Mouse (Mus musculus): ENCODE results near the gene Klf15.

Klf15 gene

DNA sequence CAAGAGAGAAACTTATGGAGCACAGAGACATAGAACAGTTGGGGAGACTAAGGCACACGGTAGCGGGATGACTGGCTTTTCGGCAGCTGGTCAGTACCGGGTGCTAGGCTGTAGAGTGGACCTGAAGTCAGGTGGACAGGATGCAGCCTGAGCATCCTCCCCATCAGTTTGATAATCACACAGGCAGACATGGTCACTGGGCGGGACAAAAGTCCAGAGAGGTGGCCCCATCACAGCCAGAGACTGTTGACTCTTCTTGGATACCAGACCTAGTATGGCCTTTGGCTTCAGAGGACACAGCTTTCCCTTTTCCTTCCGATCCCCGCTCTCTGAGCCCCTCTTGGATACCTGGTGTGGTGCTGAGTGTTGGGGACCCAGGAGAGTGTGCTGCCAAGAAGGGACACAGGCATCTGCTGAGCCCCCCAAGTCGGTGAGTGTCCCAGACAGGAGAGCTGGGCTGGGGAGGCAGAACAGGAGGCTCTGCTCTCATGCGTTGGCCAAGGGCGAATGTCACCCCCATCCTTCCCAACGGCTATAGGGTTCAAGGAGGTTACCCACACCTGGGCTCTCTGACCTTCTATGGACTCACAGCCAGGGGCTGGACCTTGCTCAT is 2.8 kb downstream of the Klf15 start:
- DNase-seq (ENCODE audit: low spot score), result no peak

DNA sequence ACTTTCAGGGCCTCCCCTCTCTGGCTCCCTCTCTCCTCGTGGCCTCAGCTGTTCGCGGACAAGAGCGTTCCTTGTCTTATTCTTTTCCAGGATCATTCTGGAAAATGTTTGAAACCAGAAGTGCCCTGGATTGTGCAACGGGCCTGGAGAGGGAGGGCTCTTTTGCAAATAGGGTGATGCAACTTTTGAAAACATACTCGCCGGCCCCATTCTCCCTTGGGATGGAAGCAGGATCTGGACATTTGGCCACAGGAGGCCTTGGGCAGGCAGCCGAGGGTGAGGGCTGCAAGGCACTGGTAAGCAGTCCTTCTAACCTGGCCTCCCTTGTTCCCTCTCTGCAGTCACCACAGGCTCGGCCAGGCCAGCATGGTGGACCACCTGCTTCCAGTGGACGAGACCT is 3.7 kb downstream of the Klf15 start:
- DNase-seq (ENCODE audit: low spot score), result peak; percentile 85

DNA sequence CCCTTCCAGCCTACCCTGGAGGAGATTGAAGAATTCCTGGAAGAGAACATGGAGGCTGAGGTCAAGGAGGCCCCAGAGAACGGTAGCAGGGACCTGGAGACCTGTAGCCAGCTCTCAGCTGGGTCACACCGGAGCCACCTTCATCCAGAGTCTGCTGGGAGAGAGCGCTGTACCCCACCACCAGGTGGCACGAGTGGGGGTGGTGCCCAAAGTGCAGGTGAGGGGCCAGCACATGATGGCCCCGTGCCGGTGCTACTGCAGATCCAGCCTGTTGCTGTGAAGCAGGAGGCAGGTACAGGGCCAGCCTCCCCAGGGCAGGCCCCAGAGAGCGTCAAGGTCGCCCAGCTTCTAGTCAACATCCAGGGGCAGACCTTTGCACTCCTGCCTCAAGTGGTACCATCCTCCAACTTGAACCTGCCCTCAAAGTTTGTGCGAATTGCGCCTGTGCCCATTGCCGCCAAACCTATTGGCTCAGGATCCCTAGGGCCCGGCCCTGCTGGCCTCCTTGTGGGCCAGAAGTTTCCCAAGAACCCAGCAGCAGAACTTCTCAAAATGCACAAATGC is 4.6 kb downstream of the Klf15 start:
- DNase-seq (ENCODE audit: low spot score), result no peak

DNA sequence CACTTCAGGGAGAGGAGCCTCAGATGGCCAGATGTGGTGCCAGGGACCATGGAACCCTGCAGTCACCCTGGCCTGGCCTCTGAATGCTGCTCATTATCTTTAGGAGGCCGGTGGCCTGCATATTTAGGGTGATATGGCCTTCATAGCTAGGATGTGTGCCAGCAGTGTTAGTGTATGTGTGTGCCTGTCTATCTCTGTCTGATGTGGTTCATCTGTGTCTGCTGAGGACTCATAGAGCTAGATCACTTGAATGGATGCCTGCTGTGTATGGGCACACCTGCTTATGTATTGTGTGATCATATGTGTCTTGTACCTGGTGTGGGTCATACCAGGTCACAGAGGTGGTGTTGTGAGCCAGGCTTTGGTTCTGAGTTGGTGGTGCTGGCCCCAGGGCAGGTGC is 5.8 kb downstream of the Klf15 start:
- no peak for DNase-seq (ENCODE audit: low spot score)

DNA sequence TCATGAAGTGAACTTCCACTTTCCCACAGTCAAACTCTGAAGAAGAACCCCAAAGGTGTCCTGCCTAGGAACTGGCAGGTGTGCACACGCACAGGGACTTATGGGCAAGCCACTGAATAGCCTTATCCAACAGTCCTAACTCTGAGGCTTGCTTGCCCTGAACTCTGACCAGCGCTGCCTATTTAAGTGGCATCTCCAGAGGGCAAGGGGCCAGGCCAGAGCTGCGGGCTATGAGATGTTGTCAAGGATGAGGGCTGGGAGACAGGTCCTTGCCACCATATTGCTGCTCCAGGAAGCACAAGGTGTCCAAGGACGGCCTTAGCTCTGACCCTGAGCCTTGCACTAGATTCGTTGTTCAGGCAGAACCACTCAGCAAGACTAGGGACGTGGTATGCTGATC is 6.7 kb downstream of the Klf15 start:
- DNase-seq (ENCODE audit: low spot score), result no peak

DNA sequence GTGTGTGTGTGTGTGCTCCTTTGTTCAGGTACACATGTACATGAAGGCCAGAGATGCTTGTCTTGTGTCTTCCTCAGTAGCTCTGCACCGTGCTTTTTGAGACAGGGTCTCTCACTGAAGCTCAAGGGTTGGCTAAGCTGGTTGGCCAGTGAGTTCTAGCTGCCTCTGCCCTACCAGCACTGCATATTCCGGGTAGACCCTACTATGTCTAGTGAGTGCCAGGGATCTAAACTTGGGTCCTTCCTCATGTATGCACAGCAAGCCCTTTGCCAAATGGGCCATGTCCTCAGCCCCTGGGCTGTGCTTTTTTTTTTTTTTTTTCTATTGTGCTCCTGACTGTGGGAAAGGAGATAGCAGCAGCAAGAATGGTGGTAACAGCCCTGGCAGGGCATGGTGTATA is 7.9 kb downstream of the Klf15 start:
- no peak for DNase-seq (ENCODE audit: low spot score)

DNA sequence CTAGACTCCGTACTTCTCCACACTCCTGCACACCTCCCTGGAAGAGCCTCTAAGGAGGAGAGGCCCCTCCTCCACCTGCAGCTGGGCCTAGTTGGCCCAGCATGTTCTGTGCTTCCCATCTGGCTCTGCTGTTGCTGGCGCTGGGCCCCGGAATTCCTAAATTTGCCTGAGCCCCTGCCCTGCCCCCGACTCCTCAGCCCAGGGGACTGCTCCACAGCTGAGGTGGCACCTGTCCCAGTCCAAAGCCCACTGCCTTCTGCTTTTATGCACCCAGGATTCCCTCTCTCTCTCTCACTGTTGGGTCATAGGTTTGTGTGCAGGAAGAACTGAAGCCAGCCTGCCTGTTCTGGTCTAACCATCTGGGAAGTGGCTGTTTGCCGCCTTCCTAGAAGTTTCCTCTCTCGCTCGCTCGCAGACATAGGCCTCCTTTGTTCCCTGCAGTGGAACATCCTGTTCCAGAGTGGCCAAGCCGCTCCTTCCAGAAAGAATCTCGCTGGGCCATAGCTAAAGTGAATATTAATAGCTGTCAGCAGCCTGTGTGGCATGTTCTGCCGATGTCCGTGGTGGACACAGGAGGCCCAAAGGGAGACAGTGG is 8.7 kb downstream of the Klf15 start:
- peak; percentile 82 for DNase-seq (ENCODE audit: low spot score)

DNA sequence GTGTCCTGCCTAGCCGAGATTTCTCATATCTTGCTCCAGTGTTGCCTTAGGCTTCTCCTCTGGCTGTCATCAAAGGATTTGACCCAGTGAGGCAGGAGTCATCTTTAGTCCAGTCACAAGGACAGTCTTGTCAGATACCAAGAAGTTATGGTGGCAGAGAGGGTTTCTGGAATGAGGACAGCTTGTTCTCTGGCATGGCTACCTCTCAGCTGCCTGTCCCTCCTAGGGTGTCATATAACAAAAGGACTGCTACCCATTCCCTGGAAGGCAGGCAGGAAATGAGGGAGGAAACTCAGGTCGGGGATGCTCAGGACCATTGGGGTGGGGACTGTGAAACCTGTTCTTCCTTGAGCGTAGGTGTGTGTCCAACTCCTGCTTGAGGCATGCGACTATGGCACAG is 9.7 kb downstream of the Klf15 start:
- DNase-seq (ENCODE audit: low spot score), result no peak

DNA sequence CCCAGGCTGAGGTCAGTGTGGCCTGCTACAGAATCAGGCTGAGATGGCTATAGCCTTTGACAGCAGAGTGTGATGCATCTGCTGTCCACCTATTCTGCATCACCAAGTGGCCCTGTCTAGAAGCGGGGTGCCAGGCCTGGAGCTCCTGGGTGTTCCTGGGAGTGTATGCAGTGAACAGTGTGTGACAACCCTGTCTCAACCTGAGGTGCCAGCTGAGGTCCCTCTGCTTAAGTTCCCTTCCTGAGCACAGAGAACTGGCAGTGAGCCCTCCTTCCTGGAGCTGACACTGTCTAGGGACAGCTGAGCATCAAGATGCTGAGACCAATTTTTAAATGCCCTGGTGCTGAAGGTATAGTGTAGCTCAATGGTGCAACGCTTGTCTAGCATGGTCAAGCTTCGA is 10.3 kb downstream of the Klf15 start:
- DNase-seq (ENCODE audit: low spot score), result no peak

DNA sequence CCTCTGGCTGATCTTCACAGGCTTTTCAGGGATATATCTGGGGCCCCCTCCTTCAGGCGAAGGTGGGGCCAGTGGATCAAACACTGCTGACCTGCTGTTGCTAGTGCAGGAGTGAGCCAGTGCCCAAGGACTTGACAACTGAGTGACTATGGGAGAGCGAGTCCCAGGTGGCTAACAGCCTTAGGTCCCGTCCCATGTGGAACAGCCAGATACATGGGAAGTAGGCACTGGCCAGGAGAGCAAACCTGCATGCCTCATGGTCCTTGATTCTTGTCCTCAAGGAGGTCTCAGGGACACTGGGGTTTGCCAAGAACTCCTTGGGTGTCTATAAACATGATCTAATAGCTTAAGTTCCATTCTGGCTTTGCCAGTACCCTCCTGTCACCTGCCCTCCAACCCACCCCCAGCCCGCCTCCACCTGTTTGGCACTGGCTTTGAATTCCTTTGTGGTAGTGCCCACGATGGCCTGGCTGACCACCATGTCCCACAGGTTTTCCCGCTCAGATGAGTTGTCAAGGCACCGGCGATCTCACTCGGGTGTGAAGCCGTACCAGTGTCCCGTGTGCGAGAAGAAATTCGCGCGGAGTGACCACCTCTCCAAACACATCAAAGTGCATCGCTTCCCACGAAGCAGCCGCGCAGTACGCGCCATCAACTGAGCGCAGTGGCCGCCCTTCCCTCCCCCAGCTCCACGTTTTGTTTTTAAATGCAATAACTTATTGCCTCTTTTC is 11.4 kb downstream of the Klf15 start:
- DNase-seq (ENCODE audit: low spot score), result no peak

DNA sequence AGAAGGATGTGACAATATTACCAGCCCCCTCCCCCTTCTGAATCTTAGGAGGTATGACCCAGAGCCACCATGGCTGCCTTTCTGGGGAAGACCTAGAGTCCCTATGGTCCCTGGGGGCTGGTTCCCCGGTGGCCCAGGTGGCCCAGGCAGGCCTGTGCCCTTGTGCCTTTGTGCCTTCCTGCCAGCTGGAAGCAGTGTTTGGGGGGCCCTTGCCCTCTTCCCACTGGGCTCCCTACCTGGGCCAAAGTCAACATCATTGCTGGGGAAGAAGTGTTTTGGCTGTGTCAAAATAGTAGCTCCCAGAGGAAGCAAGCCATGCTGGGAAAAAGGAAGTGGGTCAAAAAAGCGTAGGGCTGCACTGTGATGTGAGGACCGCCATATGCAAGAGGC is 12.0 kb downstream of the Klf15 start:
- no peak for DNase-seq (ENCODE audit: low spot score)

DNA sequence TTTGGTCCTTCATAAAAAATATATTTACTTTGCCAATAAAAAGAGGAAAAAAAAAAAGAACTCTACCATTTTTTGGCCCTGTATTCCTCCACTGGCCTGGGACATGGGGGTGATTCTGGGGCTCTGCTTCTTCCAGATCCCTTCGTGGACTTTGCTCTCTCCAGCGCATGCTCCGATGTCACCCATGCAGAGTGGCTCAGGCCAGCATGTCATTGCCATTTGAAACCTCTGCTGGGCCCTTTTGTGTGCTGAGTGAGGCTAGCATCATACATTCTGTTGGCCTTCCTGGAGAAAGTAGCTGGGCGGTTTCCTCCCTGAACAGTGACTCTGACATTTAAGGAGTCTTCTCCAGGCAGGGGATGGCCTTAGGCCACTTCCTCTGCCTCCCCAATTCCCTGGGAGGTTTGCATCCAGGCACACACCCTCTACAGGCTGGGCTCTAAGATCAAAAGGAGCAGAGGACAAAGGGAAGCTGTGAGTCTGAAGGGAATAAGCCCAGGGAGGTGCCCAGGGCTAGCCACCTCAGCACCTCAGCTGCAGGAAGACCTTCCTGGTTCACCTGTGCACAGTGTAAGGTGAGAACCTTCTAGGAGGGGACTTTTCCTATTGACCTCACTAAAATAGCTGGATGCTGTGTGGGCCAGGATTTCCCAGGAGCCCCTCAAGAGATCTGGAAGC is 12.9 kb downstream of the Klf15 start:
- no peak for DNase-seq (ENCODE audit: low spot score)

DNA sequence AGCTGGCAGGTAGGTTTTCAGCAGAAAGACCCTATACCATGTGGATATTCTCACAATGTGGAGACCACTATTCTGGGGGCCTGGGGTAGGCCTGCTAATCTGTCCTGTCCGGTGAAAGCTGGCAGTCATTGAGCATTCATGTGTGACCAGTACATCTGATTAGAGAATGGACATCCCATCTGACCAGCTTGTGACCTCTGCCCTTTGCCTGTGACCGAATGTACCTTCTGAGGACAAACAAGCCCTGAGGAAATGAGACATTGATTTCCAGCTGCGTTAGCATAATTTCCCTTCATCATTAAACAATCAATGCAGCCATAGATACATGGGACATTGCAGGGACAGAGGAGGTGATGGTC is 13.5 kb downstream of the Klf15 start:
- DNase-seq (ENCODE audit: low spot score), result no peak

DNA sequence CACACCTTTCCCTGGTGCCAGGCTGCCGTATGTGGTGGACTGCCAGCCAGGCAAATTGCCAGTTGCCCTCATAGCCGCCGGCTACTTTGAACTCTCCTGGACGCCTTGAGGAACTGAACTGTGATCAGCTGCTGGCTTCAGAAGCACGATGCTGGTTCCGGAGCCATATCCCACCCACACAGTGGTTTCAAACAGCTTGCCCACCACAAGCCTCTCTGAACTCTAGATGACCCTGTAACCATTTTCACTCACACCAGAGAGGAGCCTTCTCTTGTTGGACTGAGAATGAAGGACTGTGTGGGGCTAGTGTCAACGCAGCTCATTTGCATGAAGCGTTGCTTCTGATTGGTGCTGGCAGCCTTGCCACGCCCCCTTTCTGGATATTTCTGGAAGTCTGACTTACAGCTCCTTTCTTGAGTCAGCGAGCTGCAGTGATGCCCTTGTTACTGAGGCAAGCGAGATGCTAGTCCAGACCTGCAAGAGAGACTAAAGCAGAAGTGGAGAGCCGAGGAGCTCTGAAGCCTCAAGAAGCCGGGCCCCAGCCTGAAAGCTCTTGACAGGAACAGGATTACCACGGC is 14.7 kb downstream of the Klf15 start:
- DNase-seq (ENCODE audit: low spot score), result peak; percentile 65

DNA sequence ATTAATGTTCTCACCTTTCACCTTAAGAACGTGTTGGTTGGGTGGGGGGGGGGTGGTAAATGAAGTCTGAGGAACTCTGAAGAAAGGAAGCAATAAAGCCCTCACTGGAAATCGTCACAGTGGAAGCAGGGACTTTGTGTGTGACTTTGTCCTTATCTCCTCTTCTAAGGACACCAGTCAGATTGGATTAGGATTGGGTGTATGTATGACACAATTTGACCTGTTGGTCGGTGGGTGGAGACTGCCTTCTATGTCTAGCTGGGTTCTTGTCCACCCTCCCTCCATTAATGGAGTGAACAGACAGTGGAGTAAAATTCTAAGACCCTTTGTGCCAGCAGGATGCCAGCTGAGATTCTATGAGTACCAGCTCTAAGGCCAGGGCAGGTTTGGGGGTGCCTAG is 21.9 kb downstream of the Klf15 start:
- no peak for DNase-seq (ENCODE audit: low spot score)

DNA sequence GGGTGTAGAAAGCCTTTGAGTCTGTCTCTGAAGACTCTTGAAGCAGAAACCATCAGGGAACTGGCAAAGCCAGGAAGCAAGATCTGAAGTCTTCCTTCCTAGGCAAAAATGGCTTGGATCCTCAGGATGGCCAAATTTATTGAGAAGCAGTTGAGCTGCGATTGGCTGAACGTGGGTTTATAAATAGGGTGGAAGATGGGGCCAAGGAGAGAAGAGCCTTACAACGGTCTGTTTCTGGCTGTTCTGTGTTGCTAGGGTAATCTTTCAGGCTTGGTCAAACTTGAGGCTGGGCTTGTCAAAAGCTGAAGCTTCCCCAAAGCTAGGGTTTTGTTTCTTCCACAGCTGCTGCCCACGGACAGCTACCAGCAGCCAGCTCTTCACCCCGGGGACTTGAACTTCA is 22.5 kb downstream of the Klf15 start:
- DNase-seq (ENCODE audit: low spot score), result no peak

DNA sequence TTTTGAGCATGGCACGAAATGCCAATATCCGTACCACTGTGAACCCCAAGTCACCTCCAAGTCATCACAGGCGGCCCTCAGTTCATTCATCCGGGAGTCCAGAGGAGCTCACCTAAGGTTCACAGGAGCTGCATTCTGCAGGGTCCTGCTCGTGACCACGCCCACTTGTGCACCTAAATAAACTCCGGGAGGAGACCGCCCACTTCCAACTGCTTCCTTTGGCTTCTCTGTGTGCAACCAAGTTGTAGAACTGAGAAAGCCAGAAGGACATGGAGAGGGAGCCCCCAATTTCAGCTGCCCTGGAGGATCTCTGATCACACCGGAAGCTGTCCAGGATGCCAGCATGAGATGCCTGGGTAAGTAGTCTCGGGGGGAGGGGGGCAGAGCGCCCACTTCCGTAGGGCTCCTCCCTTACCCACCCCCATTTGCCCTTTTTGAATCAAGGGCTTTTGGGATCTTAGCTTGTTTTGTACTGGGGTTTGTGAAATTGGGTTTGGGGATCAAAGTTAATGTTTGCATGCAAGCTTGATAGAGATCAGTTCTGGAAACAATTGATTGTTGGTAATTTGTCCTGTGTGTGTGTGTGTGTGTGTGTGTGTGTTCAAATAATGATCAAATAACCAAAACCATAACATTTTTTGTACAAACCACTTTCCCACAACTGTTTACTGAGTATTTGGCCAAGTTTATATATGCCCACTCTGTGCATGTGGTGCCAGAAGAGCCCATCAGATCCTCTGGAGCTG is 24.0 kb downstream of the Klf15 start, which contains the start of gene Aldh1l1:
Gene Aldh1l1, plus strand, starts transcription at position 252 of the 746 bp plus-strand sequence.
- no peak for DNase-seq (ENCODE audit: low spot score)

DNA sequence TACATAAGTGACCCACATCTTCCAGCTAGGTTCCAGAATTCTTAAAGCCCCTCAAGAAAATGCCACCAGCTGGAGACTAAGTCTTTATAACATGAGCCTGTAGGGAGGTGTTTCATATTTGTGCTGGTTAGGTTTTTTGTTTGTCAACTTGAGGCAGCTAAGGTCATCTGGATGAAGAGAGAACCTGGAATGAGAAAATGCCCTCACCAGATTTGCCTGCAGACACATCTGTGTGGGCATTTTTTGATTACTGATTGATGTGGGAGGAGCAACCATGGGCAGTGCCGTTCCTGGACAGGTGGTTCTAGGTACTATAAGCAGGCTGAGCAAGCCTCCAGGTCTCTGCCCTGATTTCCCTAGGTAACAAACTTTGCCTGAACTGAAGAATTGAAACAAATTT is 25.2 kb downstream of the Klf15 start:
- no peak for DNase-seq (ENCODE audit: low spot score)

DNA sequence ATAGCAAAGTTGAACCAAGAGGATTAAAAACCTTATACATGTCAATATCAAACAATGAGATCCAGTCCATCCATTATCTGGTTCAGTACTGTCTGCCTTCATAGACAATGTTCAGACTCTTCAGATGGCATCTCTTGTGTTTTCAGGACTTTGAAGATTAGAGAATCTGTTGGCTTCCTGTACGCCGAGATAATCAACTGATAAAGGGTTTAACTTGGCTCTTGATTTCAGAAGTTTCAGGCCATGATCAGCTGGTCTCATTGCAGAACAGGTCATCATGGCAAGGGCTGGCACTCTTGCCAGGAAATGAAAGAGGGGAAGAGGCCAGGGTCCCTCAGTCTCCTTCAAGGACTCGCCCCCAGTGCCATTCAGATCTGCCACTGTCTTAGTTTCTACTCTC is 27.2 kb downstream of the Klf15 start:
- DNase-seq (ENCODE audit: low spot score), result no peak

DNA sequence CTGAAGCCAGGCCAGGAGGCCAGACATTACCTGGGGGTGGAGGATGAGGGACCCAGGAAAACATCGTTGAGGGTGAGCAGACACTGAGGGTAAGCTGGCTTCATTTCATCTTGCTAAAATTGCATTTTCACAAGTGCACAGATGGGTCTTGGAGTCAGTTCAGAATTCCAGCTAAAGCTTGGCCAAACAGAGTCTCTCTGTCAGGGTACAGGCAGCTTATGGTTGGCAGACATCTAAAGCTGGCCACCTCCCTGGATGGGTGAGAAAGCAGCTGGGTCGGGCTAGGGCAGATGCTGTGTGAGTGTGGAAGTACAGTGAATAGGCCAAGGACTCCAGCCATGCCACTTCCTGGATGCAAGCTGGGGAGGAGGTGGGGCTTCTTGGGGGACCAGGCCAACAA is 28.6 kb downstream of the Klf15 start:
- no peak for DNase-seq (ENCODE audit: low spot score)

DNA sequence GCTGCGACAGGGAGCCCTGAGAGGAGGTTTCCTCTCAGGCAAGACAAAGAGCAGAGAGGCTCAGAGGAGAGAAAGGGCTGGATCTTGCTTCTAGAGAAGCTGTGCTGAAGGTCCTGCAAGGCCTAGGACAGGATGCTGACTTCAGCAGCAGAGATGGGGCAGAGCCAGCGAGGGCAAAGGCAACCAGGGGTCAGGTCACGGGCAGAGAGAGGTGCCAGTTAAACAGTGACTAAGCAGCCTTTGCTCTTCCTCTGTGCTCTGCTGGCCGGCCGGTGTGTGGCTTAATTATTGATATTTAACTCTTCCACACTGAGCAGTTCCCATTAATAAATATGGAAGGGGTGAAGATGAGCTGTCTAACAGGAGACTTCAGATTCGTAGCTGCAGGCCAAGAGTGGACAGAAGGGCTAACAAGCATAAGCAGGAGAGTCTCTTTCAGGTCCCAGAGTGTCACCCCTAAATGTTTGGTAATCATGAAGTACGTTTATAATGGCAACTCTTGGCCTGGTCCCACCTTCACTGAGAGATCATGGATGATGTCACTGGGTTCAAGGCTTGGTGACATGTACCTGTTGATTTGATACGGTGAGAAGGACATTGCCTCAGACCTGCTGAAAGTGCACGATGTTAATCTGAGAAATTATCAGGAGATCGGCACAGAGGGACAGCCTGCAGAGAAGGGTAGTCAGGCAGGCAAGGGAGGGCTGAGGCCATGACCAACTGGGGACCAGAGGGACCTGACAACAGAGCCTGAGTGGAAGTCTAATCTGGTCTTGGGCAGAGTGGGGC is 29.8 kb downstream of the Klf15 start:
- no peak for DNase-seq (ENCODE audit: low spot score)
